Mouse (Mus musculus) MEL (cell line): Measurements from ENCODE around the gene Ctnnd2.

Experiments used
- CHD1 ChIP-seq: IDR thresholded peaks from 2 replicates; pipeline ENCODE4 v1.6.1; 2012; ENCODE audit warnings: low read depth, mild to moderate bottlenecking, inconsistent platforms, low read length, improper control_type of control experiment
- CTCF ChIP-seq, 3 experiments: IDR thresholded peaks in 2 of 3; conservative IDR thresholded peaks in 1 of 3; 2 replicates each; pipeline ENCODE4 v1.5.1; 2011 to 2012; ENCODE audit warnings: low read length in 3 of 3, low read depth in 2 of 3, mild to moderate bottlenecking in 2 of 3, improper control_type of control experiment in 1 of 3, inconsistent platforms in 1 of 3, mixed read lengths in 1 of 3, moderate library complexity in 1 of 3; ENCODE audit not compliant: control insufficient read depth in 1 of 3, insufficient read depth in 1 of 3, poor library complexity in 1 of 3, severe bottlenecking in 1 of 3
- EP300 ChIP-seq, 2 experiments: IDR thresholded peaks; 2 replicates each; pipeline ENCODE4 v1.6.1; 2011; ENCODE audit warnings: improper control_type of control experiment in 2 of 2, low read length in 2 of 2, low read depth in 1 of 2, mild to moderate bottlenecking in 1 of 2
- GABPA ChIP-seq: IDR thresholded peaks from 2 replicates; pipeline ENCODE4 v1.6.1; 2012; ENCODE audit warnings: low read depth, mild to moderate bottlenecking, inconsistent platforms, low read length, improper control_type of control experiment, moderate library complexity
- KAT2A ChIP-seq: conservative IDR thresholded peaks from 2 replicates; pipeline ENCODE4 v1.6.1; 2012; ENCODE audit warnings: low read depth, low read length, improper control_type of control experiment, inconsistent platforms
- MAX ChIP-seq: IDR thresholded peaks from 2 replicates; pipeline ENCODE4 v1.6.1; 2011; ENCODE audit warnings: low read length, improper control_type of control experiment
- POLR2A ChIP-seq, 2 experiments: IDR thresholded peaks; 2 replicates each; pipeline ENCODE4 v1.6.1; 2011 to 2012; ENCODE audit warnings: low read length in 2 of 2, mild to moderate bottlenecking in 2 of 2, control low read depth in 1 of 2, improper control_type of control experiment in 1 of 2, low read depth in 1 of 2, moderate library complexity in 1 of 2; ENCODE audit not compliant: control insufficient read depth in 1 of 2, insufficient read depth in 1 of 2, poor library complexity in 1 of 2
- USF1 ChIP-seq: IDR thresholded peaks from 2 replicates; pipeline ENCODE4 v1.6.1; 2014; ENCODE audit warnings: low read depth, mild to moderate bottlenecking, inconsistent platforms, low read length, improper control_type of control experiment, moderate library complexity

DNA sequence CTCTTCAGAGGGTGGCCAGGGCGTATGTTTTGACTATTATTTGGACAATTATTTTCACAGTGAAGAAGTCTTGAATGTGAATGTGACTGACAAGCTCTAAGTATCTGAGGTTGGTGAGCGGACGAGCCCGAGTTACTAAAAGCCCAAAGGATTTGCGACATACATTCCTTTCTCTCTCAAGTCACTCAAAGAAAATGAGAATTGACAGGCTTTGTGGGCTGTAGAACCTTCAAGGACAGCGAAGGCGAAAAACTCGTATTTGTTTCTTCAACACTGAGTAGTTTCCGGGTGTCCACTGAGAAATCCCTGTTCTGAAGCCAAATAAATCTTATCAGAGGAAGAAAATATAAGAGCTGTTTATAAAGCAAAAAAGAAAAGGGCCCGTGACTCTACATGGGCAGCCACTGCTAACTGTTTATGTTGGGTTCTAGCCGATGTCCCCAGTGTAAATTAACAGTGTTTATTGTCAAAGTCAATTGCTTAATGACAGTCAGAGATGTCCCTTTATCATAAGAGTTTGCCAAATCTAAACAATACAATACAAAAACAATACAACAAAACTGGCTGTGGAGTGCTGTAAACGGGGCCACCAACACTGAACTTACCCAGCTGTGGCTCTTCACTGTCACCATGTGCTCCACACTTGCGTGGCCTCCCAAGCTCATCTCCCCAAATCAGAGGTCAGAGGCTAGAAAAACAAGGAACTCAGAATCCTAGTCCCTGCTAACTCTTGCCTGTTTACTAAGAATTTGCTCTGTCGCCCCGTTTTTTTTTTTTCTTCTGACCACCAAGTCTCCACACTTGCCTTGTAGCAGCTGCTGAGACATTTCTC lies 818.2 kb downstream of the Ctnnd2 start:
- TF ChIP-seq USF1 (no peak), CTCF (IDR thresholded peaks at IDR 0.05 in 2 of 3, conservative IDR thresholded peaks at IDR 0.05 in 1 of 3; ENCODE audit: control insufficient read depth in 1 of 3, insufficient read depth in 1 of 3, low read depth in 2 of 3, low read length in 3 of 3, poor library complexity in 1 of 3, severe bottlenecking in 1 of 3) (no peak), POLR2A (IDR thresholded peaks at IDR 0.05; ENCODE audit: control insufficient read depth in 1 of 2, insufficient read depth in 1 of 2, low read depth in 1 of 2, low read length in 2 of 2, poor library complexity in 1 of 2) (no peak), MAX (no peak), EP300 (IDR thresholded peaks at IDR 0.05; ENCODE audit: low read depth in 1 of 2, low read length in 2 of 2) (no peak), CHD1 (no peak), GABPA (no peak), KAT2A (no peak)
